Mouse (Mus musculus): ENCODE measurements at regions not wholly inside any gene's neighbourhood (a gene's known extent, or its start where the extent isn't known, plus 50 kb on each side); places are given as distances from the start of the nearest gene placed in this dataset.
"Not testable (repeated sequence)": the region's sequence is repeated elsewhere in the genome, so short reads cannot be mapped to it uniquely, and the experiment has no call there.

DNA sequence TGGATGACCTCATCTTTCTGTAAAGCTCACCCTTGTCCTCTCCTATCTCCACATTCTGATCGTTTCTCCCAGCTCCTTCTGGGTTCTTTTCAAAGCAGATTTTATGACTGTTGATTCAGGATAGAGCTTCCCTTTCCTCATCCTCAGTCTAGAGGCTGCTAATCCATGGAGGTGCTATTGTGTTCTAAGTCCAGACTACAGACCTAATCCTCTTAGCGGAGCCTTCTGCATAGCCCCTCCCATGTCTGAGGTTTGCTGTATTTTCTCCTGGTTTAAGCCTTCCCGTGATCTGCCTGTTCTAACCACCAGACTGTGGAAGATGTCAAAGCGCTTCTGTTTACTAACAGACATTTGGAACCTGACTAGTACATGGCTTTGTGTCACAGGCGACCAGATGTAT, 294.0 kb upstream of the Cdh4 start:
- no peak for DNase-seq

DNA sequence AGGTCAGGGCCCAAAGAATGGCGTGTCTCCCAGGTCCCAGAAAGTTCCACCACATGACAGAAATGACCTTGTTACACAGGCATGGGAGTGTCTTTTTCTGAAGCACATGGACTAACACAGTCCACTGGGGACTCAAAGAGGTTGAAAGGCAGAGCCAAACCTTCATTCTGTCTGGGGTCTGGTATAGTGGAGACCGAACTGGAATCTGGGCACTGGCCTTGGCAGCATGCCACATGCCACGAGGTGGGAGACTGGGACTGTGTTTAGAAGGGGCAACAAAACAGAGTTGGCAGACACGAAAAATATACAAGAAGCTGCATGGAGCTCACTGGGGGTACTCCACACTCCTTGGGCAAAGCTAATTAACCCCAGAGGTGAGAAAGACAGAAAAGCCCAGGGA, 293.6 kb upstream of the Cdh4 start:
- no peak for DNase-seq

- DNase-seq = no peak
Observed at GRCm38 (mm10) chr2:179158881-179159280, 283.4 kb upstream of the Cdh4 start.

DNA sequence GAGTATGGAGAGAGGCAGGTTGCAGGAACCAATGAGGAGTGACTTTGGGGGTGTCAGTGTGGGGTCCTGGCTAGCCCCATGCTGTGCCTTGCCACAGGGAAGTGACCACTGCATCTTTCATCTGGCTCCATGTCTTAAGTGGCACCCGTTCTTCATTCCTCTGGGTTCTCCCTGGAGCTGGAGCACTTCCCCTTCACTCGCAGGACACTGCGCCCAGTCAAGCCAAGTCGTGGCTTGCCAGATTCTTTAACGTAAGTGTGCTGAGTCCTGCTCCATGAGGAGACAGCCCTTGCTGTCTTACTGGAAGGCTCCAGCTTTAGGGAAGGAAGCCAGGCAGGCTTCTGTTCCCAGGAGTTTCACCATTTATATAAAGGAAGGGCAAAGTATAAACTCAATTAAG, 279.1 kb upstream of the Cdh4 start:
- no peak for DNase-seq

- no peak for DNase-seq
Observed at GRCm38 (mm10) chr2:179170157-179170556, 272.1 kb upstream of the Cdh4 start.

DNA sequence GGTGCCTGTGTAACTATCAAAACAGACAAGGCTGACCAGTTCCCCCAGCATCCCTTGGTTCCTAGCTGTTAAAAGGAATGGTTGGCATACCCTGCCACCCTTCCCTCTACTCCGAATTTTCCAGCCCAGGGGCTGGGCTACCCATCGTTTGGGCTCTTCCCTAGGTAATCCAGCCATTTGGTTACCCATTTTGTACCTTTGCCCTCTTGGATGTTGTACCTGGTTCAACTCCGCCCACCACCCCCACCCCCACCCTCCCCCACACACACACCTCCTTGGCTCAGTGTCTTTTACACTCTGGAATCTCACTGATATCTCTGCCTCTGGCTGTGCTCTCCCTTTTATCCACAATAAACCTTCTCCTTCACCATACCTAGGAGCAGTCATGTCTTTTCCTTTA, 271.6 kb upstream of the Cdh4 start:
- no peak for DNase-seq

DNA sequence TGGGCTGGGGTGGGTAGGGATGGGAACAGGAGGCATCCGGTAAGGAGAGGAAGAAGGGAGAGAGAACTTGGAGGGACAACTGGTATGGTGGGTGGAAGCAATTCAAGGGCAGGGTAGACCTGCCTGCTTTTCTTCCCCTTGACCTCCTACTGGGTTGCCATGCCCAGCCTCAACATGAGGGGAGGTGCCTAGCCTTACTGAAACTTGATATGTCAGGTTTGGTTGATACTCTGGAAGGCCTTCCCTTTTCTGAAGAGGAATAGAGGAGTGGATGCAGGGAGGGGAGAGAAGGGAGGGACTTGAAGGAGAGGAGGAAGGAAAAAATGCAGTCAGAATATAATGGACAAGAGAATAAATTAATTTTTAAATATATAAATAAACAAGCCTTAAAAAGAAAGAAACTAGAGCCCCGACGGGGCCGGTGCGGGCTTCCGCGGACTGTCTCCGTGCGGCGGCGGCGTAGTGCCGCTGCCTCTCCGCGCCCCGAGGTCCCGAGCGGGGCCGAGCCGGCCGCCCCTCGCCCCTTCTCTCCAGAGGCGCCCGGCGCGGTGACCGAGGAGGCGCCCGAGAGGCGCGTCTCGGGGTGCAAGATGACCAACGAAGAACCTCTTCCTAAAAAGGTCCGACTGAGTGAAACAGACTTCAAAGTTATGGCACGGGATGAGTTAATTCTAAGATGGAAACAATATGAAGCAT, 265.2 kb upstream of the Cdh4 start:
- DNase-seq = not testable (repeated sequence)

- no peak for DNase-seq
Observed at GRCm38 (mm10) chr2:179181366-179181765, 260.9 kb upstream of the Cdh4 start.

DNA sequence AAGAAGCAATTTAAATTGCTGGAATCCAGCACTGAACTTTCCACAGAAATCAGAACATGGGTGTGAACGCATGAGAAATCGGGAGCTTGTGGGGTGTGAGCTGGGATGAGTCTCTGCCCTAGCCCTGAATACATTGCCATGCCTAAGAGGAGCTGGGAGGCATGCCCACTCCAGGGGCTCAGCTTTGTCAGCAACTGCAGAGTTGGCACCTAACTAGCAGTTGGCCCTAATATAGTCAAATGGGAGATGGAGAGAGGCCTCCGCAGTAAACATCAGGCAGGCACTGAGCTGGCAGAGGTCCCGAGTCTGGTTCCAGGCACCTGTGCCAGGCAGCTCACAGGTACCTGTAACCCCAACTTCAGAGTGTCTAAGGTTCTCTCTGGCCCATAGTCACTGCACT, 260.1 kb upstream of the Cdh4 start:
- no peak for DNase-seq

DNA sequence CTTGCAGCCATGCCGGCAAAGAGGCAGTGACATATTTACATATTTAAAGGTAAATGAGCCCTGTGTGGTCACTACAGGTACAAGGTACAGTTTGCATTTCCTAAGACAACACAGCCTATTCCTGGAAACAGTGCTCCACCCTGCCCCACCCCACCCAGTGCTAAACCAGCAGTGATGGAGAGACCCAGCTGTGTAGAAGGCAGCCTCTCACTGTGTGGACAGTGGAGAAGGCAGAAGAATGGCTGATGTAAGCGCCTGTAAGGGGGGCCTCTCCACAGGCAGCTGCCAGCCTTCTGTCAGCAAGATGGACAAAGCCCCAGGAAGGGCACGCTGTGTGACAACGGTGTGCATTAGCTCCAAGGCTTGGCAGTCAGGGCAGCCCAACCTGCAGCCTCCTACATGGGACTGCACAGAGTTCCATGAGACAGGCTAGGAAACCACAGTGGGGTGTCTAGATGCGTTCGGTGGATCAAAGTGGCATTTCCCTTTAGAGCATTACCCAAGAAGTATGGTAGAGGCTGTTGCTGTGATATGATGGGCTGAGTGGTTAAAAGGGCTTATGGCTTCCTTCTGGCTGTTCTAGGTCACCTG, 249.2 kb upstream of the Cdh4 start:
- no peak for DNase-seq

DNA sequence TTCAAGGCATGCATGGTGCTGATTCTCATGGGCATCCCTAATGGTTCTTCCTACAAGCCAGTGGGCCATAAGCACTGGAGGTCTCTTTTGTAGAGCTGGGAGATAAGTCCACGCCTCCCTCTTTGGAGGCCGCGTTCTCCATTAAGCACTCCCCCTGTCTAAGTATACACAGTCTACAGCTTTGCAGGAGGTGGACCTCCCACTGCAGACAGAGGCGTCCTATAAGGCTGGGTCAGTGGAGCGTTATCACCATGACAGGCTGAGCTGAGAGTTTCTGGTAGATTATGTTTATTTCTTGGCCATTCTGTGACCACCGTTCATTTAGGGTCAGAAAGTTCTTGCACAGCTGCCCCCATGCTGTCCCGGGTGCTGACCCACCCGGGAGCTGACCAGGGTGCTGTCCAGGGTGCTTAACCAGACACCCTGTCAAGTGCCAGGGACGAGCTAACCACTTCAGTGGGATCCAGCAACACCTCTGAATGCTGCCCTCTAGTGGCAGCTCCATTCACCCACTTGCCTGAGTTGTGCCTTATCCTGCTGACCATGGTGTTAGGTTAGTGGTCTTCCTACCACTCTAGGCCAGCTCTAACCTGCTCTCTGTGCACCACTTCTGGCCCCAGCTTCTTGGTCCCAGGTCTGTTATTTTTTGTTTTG, 248.6 kb upstream of the Cdh4 start:
- DNase-seq = peak; percentile 17 to 22

DNA sequence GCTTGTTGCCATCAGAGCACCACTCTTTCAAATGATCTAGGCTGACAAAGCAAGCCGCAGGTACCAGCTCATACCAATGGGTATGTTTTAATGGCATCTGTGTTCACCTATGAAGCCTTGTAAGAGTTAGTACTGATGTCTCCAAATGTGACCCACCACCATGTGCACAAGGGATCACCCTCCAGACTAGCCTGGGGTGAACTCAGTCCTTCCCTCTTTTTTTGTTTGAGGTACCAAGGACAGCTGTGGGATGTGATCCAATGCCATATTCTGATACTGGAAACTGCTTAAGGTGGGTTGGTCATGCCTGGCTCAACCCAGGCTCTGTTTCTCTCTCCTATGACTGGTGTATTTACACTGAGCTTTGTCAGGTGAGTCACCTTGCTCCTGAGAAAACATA, 244.8 kb upstream of the Cdh4 start:
- DNase-seq = no peak

GRCm38 (mm10) chr2:179200495-179200894, 241.7 kb upstream of the Cdh4 start:
- no peak for DNase-seq

GRCm38 (mm10) chr2:179210164-179210805, 231.9 kb upstream of the Cdh4 start:
- DNase-seq = no peak

DNA sequence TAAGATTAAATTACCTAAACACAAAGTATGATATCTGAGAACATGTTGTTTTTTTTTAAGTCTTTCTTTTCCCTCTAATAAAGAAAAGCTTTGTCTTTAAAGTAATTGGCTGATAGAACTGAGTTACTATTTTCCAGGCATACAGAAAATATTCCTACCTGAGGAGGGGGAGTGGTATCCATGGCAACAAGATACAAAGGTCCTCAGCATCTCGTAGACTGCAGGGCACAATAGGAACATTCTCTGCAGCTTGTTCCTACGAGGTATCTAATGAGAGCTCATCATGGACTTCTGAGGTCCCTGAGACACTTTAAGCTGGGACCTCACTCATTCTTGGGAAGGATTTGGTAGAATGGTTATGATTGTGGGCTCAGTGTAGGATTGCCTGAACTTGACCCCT, 225.5 kb upstream of the Cdh4 start:
- no peak for DNase-seq

GRCm38 (mm10) chr2:179228096-179228495, 214.1 kb upstream of the Cdh4 start:
- no peak for DNase-seq

GRCm38 (mm10) chr2:179231708-179232354, 210.4 kb upstream of the Cdh4 start:
- no peak for DNase-seq

DNA sequence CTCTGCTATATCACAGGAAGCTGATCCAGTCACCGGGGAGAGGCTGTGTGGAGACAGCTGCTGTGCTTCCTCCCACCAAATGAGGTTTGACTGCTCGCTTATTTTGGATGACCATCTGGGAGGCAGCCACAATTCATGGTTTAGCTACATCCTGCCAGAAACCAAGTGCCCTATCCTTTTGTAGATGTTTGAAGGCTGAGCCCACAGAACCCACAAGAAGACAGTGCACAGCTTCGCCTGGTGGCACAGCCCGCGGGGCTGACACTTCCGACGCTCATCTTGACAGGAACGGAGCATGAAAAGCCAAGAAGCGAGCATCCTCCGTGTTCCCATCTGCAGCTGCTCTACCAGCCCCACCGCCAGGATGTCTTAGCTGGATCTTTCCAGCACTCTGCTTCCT, 204.1 kb upstream of the Cdh4 start:
- DNase-seq = no peak

DNA sequence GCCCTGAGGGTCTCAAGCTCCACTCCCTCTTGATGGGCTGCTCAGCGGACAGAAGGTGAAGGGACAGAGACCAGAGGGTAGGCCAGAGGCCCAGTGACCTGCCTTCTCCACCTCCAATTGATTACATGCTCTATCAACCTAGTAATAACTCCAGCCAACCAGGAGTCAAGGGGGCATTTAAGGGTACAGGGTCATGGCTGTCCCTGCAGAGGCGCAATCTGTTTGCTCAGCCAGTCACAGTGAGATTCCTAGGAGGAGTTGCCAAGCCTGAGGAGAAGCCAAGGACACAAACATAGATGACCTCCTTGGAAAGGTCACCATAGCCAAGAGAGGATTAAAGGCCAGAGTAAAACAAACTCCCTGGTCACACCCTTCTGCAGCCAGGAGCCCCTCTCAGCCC, 181.3 kb upstream of the Cdh4 start:
- DNase-seq = no peak

DNA sequence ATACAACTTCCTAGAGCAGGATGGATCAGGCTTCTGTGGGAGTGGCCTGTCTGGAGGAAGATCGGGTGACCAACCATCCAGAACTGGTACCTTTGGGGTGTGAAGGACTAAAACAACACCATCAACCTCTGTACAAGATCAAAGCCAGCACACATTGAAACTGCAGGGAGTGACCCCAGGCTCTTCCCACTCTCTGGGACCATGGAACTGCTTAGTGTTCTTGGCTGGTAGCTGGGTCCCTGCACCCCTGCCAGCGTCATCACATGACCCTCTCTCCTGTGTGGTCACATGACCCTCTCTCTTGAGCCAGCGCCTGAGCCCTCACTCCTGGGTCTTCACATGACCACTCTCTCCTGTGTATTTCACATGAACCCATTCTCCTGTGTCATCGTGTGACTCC, 178.3 kb upstream of the Cdh4 start:
- DNase-seq = no peak

- DNase-seq = no peak
Observed at GRCm38 (mm10) chr2:179265436-179265835, 176.8 kb upstream of the Cdh4 start.

- no peak for DNase-seq
Observed at GRCm38 (mm10) chr2:179277204-179277886, 164.9 kb upstream of the Cdh4 start.

GRCm38 (mm10) chr2:179277887-179278282, 164.3 kb upstream of the Cdh4 start:
- DNase-seq = no peak
